Mouse (Mus musculus) CD4-positive, CD25-positive, alpha-beta regulatory T cell, adult 2 months (primary cell): ENCODE results near the gene Tmtc4.

Source experiments
- DNase-seq: peaks from one replicate; pipeline ENCODE4 v3.0.0-alpha.2; 2012; ENCODE audit warnings: low read depth, low spot score

Gene Tmtc4

GRCm38 (mm10) chr14:122902884-122903283 is 81.0 kb downstream of the Tmtc4 start:
- peak; percentile 31 for DNase-seq

GRCm38 (mm10) chr14:122902136-122902535 is 81.7 kb downstream of the Tmtc4 start:
- peak; percentile 87 for DNase-seq

GRCm38 (mm10) chr14:122901715-122902114 is 82.1 kb downstream of the Tmtc4 start:
- peak; percentile 31 for DNase-seq

DNA sequence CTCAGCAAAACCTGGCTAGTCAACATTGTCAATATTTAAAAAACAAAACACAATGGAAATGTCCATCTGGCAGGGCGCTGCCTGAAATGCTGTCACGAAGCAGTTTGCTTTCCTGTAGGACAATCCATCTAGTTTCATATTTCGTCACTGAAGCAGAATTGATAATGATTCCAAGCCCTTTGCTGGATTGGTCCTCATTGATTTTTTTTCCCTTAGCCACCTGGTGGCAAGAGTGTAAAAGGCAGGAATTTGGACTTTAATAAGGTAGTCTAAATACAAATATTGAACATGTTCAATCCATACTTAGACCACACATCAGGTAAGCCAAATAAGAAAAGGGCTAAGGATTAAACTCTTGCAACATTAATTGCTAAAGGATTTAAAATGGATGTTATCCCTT is 82.7 kb downstream of the Tmtc4 start:
- DNase-seq = no peak

- no peak for DNase-seq
These were observed 83.2 kb downstream of the Tmtc4 start for GRCm38 (mm10) chr14:122900679-122901078.

- DNase-seq = peak; percentile 19
These were observed 85.3 kb downstream of the Tmtc4 start for GRCm38 (mm10) chr14:122898550-122898949.

GRCm38 (mm10) chr14:122896106-122896505 is 87.7 kb downstream of the Tmtc4 start:
- no peak for DNase-seq

DNA sequence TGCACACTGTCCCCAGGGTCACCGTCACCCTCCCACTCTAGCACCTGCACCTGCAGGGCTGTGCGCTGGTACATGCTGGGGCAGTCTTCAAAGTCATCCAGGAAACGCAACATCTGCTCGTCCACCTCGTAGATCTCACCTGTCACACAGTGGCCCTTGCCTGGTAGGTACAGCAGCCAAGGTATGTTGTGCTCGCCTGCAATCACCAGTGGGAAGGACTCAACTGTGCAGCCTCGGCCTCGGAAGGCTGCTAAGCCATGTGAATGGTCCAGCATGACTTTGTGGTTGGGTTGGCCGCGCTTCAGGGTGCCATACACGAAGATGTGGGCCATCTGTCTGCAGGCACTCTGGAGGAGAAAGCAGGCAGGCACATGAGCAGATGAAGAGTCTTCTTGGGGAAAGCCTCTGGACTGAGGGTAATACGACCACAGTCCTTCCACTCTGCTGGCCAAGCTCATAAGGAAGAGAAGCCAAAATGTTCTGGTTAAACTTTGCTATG is 92.3 kb downstream of the Tmtc4 start:
- no peak for DNase-seq

DNA sequence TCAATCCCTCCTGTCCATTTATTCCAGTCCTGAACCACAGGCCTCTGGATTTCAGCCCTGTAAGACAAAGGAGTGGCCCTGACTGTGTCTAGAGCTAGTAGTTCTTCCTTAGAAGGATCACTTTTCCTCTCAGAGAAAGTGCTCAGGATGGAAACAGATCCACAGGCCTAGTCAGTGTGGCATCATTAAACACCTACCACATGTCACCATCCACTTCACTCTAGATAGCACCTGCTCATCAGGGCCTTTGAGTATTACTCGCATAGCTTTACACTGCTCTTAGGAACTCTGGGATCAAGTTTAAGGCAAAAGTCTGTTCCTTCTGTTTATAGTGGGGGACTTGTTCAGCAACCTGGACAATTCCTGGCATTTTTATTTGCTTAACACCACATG is 95.4 kb downstream of the Tmtc4 start:
- no peak for DNase-seq

GRCm38 (mm10) chr14:122887702-122888479 is 95.9 kb downstream of the Tmtc4 start:
- no peak for DNase-seq

- DNase-seq = no peak
These were observed 96.6 kb downstream of the Tmtc4 start for GRCm38 (mm10) chr14:122887278-122887677.

GRCm38 (mm10) chr14:122885893-122886292 is 97.9 kb downstream of the Tmtc4 start:
- DNase-seq = no peak

DNA sequence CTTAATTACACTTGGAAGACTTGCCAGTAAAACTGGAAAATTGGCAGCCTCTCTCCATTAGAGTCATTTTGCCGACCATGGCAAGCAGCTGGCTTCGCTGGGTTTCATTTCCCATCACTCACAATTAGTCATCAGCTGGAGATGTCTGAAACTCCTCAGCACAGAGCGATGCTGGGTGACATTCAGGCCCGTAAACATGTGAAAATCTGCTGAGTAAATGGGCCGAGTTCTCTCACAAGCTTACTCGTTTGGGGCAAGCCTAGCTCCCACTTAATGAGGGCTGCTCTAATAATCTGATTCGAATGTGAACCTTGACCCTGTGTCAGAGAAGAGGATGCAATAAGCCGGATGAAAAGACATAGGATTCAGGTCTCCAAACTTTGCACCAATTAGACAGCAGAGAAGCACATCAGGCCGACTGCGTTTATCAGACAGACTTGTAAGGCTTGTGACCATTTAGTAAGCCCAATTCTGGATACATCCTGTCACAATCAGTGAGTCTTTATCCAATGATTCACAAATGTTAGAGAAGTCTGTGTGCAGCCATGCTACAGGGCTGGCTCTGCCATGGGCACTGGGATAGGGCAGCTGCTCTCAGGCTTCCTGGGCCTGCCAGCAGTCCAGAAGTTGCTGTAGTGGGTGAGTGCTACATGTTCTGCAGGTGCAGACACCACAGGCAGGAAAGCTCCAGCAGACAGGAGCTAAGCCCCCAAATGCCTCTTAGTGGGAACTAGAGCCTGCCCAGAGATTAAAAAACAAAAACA is 99.8 kb downstream of the Tmtc4 start:
- DNase-seq = no peak

DNA sequence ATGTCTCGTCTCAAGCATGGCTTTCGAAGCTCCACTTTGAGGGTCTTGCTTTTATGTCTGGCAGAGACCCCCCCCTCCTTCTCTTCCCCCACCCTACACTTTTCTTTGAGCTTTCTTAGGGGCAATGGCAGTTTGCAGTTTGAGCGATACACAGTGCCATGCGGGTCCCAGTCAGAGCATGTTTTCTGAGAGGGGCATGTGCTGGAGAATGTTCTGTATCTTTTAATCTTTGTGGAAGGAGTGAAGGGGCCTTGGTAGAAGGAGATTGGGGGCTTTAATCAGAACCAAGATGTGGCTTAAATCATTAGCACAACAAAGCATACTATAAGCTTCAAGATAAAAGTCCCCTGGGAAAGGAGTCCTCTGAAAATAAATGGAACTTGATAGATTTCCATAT is 100.4 kb downstream of the Tmtc4 start:
- no peak for DNase-seq

GRCm38 (mm10) chr14:122882795-122883409 is 100.9 kb downstream of the Tmtc4 start:
- DNase-seq = no peak

GRCm38 (mm10) chr14:122882201-122882639 is 101.6 kb downstream of the Tmtc4 start:
- DNase-seq = no peak

DNA sequence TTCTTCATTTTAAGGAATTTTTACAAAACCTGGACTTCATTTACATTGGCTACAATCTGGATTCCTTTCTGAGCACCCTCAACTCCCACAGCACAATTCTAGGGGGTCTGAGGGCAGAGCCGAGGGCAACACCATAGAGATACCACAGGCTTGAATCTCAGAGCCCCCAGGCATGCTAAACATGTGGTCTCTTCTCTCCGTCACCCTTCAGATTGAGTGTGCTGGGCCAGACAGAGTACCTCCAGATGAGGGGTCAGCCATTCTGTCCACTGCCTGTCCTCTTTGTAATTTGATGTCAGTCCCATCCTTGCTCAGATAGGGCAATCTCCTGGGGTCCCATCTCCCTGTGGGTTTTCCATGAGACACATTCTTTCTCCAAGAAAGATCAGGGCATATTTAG is 102.1 kb downstream of the Tmtc4 start:
- DNase-seq = no peak

DNA sequence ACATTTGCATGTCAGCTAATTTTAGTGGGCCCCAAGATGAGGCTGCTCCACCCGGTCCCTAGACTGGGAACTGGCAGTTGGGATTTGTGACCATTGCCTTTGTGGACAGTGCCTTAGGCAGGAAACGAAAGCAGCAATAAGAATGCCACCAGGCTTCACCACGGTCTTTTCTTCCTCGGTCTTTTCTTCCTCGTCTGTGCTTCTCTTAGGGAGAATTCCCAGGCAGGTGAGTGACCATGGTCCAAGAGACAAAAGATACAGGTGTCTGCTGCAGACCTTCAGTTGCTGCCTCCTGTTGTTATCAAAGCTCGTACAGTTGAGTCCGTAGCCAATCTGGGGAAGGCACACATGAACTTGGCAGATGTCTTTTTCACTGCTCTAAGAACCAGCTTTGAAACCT is 103.5 kb downstream of the Tmtc4 start:
- no peak for DNase-seq

GRCm38 (mm10) chr14:122877787-122878186 is 106.0 kb downstream of the Tmtc4 start:
- DNase-seq = no peak

GRCm38 (mm10) chr14:122876723-122877122 is 107.1 kb downstream of the Tmtc4 start:
- DNase-seq = no peak

GRCm38 (mm10) chr14:122876163-122876562 is 107.7 kb downstream of the Tmtc4 start:
- peak; percentile 85 for DNase-seq

- no peak for DNase-seq
These were observed 108.2 kb downstream of the Tmtc4 start for GRCm38 (mm10) chr14:122875636-122876035.
